Mouse (Mus musculus) limb, embryonic 14.5 days (tissue): ENCODE data around the gene Xbp1. TPM values are rescaled to one million over a fixed set of nuclear protein-coding genes. Genes with fewer than 3 reads are reported as not detected.
"Not testable (repeated sequence)": the region's sequence is repeated elsewhere in the genome, so short reads cannot be mapped to it uniquely, and the experiment has no call there.

ENCODE experiments used
- ATAC-seq: fragments of 200-750 bp; cut with Nextera tagmentation; 2 replicates; pipeline ENCODE4 v1.8.0; 2017; ENCODE audit warnings: low read depth, moderate number of reproducible peaks, moderate TSS enrichment; ENCODE audit not compliant: low FRiP score
- DNase-seq: peaks from one replicate; pipeline ENCODE4 v3.0.0-alpha.2; 2015; ENCODE audit warnings: low spot score
- H3K27ac ChIP-seq: fragments of 300-500 bp; sonication (generic); replicated peaks from 2 replicates; pipeline ENCODE4 v1.5.1; 2014; ENCODE audit warnings: low read depth, mild to moderate bottlenecking, low read length, moderate library complexity, mixed read lengths
- H3K27me3 ChIP-seq: fragments of 300-500 bp; sonication (generic); 2 replicates; pipeline ENCODE4 v1.6.1; 2014; ENCODE audit warnings: low read length, mixed read lengths; ENCODE audit not compliant: control insufficient read depth, insufficient read depth
- H3K36me3 ChIP-seq: fragments of 300-500 bp; sonication (generic); 2 replicates; pipeline ENCODE4 v1.6.1; 2014; ENCODE audit warnings: mild to moderate bottlenecking, low read length, moderate library complexity, mixed read lengths; ENCODE audit not compliant: control insufficient read depth, insufficient read depth
- H3K4me1 ChIP-seq: fragments of 300-500 bp; sonication (generic); 2 replicates; pipeline ENCODE4 v1.6.1; 2014; ENCODE audit warnings: antibody characterized with exemption, low read length, mixed read lengths; ENCODE audit not compliant: control insufficient read depth, insufficient read depth
- H3K4me2 ChIP-seq: fragments of 300-500 bp; sonication (generic); replicated peaks from 2 replicates; pipeline ENCODE4 v1.6.1; 2014; ENCODE audit warnings: low read depth, mild to moderate bottlenecking, low read length, moderate library complexity; ENCODE audit not compliant: severe bottlenecking
- H3K4me3 ChIP-seq: fragments of 300-500 bp; sonication (generic); replicated peaks from 2 replicates; pipeline ENCODE4 v1.5.1; 2014; ENCODE audit warnings: low read length
- H3K9ac ChIP-seq: fragments of 300-500 bp; sonication (generic); 2 replicates; pipeline ENCODE4 v1.6.1; 2014; ENCODE audit warnings: mild to moderate bottlenecking, low read depth, low read length, moderate library complexity; ENCODE audit not compliant: severe bottlenecking
- H3K9me3 ChIP-seq: fragments of 300-500 bp; sonication (generic); 2 replicates; pipeline ENCODE4 v1.6.1; 2016; ENCODE audit warnings: low read length; ENCODE audit not compliant: control insufficient read depth
- POLR2A ChIP-seq: fragments of 200-500 bp; IDR thresholded peaks from 2 replicates; pipeline ENCODE4 v1.8.0; 2012; ENCODE audit warnings: inconsistent platforms, mild to moderate bottlenecking, moderate library complexity, borderline replicate concordance; ENCODE audit not compliant: insufficient read depth, insufficient read length; ENCODE audit errors: extremely low read depth
- WGBS: fragments of 180-500 bp; shearing (Covaris S2); extraction: QIAGEN DNeasy Blood & Tissue Kit; methylation state at CpG from one replicate; pipeline ENCODE4 v1.1.7; 2014; 5-methylcytosine and 5-hydroxymethylcytosine counted together
- polyA plus RNA-seq, 2 experiments: library from polyadenylated mRNA; depleted of rRNA in 1 of 2; stranded (reverse) in 1 of 2; unstranded in 1 of 2; fragments of >200 nt; fragmentation: Nextera tagmentation in 1 of 2; extraction: Ambion mirVana in 1 of 2; gene quantifications; 2 replicates each; pipeline versions ENCODE4 v1.2.1 to v1.2.3; 2012 to 2014

Xbp1 gene
- polyA plus RNA-seq, 2 experiments: 97.3 to 200 TPM

DNA sequence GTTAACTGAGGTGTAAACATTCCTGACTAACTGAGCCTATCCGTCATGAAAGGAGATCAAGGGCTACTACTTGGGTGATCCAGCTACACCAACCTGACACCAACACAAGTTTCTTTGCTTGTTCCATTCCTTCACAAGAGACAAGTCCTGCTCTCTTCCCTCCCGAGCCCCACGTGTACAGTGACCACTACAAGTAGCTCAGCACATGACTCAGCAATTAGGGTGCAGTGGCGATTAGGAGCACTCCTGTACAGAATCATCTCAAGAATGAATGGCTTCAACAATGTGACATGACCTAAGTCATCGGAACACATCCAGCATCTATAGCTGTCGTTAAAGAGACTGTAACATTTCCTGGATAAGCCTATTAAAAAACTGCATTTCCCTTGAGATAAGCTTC, 10.3 kb downstream of the Xbp1 start:
- no peaks in the 10 kb centered on the region for H3K9me3 ChIP-seq
- no peak for TF ChIP-seq POLR2A
- no peak overlapping the region for H3K9ac ChIP-seq
- 77% methylated on average over 6 of the region's 6 CpGs for whole genome bisulfite sequencing
- no peaks in the 10 kb centered on the region for H3K27me3 ChIP-seq
- H3K27ac ChIP-seq: no peak overlapping the region
- H3K4me2 ChIP-seq: no peak overlapping the region
- H3K36me3 ChIP-seq: peaks cover 85% of the 10 kb centered on the region
- ATAC-seq (no peak), DNase-seq (no peak)
- H3K4me1 ChIP-seq: no peaks in the 10 kb centered on the region
- H3K4me3 ChIP-seq: no peak overlapping the region

DNA sequence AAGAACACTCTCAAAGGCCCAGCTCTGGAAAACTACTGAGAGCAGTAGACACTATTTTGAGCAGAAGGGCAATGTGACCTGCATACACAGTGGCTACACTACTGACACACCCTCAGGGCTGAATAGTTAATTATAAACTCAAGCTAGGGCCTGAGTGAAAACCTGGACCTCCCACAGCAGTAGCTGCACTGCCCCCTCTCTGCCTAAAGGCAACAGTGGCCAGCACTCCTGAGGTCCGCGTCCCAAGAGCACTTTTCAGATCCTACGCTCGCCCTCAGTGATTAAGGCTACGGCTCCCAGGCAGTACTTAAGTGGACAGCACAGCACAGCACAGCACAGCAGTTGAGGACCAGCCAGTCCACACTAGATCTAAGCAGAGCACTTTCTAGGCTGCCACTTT, 12.6 kb downstream of the Xbp1 start:
- no peaks in the 10 kb centered on the region for H3K27me3 ChIP-seq
- peaks cover 73% of the 10 kb centered on the region for H3K36me3 ChIP-seq
- no peak overlapping the region for H3K4me3 ChIP-seq
- no peak overlapping the region for H3K27ac ChIP-seq
- no peaks in the 10 kb centered on the region for H3K4me1 ChIP-seq
- H3K9ac ChIP-seq: no peak overlapping the region
- ATAC-seq (no peak), DNase-seq (no peak)
- H3K4me2 ChIP-seq: no peak overlapping the region
- H3K9me3 ChIP-seq: no peaks in the 10 kb centered on the region
- 89% methylated on average over 5 of the region's 5 CpGs for WGBS
- no peak for TF ChIP-seq POLR2A

DNA sequence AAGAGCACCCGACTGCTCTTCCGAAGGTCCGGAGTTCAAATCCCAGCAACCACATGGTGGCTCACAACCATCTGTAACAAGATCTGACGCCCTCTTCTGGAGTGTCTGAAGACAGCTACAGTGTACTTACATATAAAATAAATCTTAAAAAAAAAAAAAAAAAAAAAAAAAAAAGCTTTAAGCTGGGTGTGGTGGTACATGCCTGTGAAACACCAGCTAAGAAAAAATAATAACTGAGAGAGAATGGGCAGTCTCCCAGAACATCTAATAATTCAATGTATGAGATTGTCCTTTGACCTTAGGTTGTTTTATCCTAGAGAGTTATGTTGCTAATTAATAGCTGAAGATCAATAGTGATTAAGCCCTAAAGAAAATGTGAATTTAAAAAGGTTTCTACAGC, 17.0 kb downstream of the Xbp1 start:
- H3K4me3 ChIP-seq, ATAC-seq, DNase-seq, H3K27ac ChIP-seq, H3K9me3 ChIP-seq, H3K27me3 ChIP-seq, H3K9ac ChIP-seq, H3K4me2 ChIP-seq: not testable (repeated sequence)
- H3K4me1 ChIP-seq: peaks cover 10% of the 10 kb centered on the region
- peaks cover 49% of the 10 kb centered on the region for H3K36me3 ChIP-seq
- WGBS: 90% methylated on average over 4 of the region's 4 CpGs

- TF ChIP-seq POLR2A: no peak
- Histone ChIP-seq H3K9ac (no peak overlapping the region), H3K27me3 (no peaks in the 10 kb centered on the region)
Observed at GRCm38 (mm10) chr11:5540331-5540730, 19.9 kb downstream of the Xbp1 start.

GRCm38 (mm10) chr11:5541230-5541798, 20.9 kb downstream of the Xbp1 start:
- no peak for DNase-seq
- no peak for ATAC-seq

More at GRCm38 (mm10) chr11:5540331-5540730, 19.9 kb downstream of the Xbp1 start:
- H3K36me3 ChIP-seq: peaks cover 21% of the 10 kb centered on the region
- peak overlapping the region; percentile 92 for H3K4me3 ChIP-seq
- no peak overlapping the region for H3K27ac ChIP-seq
- WGBS: 57% methylated on average over 4 of the region's 4 CpGs
- H3K9me3 ChIP-seq: no peaks in the 10 kb centered on the region
- H3K4me2 ChIP-seq: peak overlapping the region; percentile 75
- peaks cover 10% of the 10 kb centered on the region for H3K4me1 ChIP-seq
- no peak for ATAC-seq
- DNase-seq: no peak

More at GRCm38 (mm10) chr11:5541230-5541798, 20.9 kb downstream of the Xbp1 start:
- H3K4me2 ChIP-seq: peak overlapping the region; percentile 75
- H3K27me3 ChIP-seq: no peaks in the 10 kb centered on the region
- WGBS: under 1% methylated on average over 28 of the region's 28 CpGs
- H3K4me1 ChIP-seq: peaks cover 10% of the 10 kb centered on the region
- H3K27ac ChIP-seq: peak overlapping the region; percentile 71
- H3K4me3 ChIP-seq: peak overlapping the region; percentile 92
- peak overlapping the region; percentile 89 for H3K9ac ChIP-seq
- no peak for TF ChIP-seq POLR2A
- H3K36me3 ChIP-seq: peaks cover 21% of the 10 kb centered on the region
- no peaks in the 10 kb centered on the region for H3K9me3 ChIP-seq
